Mouse (Mus musculus) urinary bladder, postnatal 25 days (tissue): Measurements from ENCODE around the gene Camk1d.
"Not testable (repeated sequence)": the region's sequence is repeated elsewhere in the genome, so short reads cannot be mapped to it uniquely, and the experiment has no call there.

Experiments used
- DNase-seq: peaks from one replicate; pipeline ENCODE4 v3.0.0; 2022; ENCODE audit warnings: low spot score

Gene Camk1d

GRCm38 (mm10) chr2:5563685-5564084 lies 150.6 kb downstream of the Camk1d start:
- DNase-seq: no peak

GRCm38 (mm10) chr2:5561446-5561845 lies 152.9 kb downstream of the Camk1d start:
- DNase-seq: no peak

DNA sequence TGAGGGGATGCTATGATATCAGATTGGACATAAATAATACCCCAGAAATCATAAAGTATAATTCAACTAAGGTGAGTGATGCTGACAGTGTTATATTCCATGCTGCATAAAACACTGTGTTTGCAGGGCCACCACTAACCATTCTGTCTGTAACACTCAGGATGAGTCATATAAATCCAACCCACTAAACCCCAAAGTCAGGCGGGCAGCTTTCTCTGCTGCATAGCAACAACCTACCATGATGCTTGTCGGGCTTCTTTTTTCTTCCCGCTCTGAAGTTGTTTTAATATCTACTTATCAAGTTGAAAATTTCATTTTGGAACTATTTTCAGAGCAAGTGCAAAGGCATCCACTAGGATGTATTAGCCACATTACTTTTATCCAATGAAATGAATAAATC lies 161.1 kb downstream of the Camk1d start:
- DNase-seq: no peak

GRCm38 (mm10) chr2:5551758-5552255 lies 162.5 kb downstream of the Camk1d start:
- DNase-seq: no peak

GRCm38 (mm10) chr2:5549334-5549733 lies 165.0 kb downstream of the Camk1d start:
- DNase-seq: no peak

DNA sequence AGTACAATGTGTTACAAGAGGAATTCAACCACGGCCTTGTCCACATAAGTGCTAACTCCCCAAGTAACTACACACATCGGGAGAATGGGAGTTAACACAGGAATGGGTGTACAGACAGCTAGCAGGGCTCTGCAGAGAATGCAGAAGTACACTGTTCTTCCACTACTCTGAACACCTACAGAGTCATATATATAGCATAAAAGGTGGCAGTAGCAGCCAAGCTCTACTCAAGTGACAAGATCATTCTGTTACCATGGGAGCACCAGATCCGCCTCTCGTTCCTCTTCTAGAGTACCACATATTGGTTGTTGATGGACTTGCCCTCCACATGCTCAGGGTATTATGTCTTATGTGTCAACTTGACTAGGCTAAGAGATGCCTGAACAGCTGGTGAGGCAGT lies 165.4 kb downstream of the Camk1d start:
- DNase-seq: no peak

- DNase-seq: no peak
Measured at GRCm38 (mm10) chr2:5540870-5541269, 173.4 kb downstream of the Camk1d start.

- not testable (repeated sequence) for DNase-seq
Measured at GRCm38 (mm10) chr2:5539894-5540293, 174.4 kb downstream of the Camk1d start.

- no peak for DNase-seq
Measured at GRCm38 (mm10) chr2:5533868-5534267, 180.4 kb downstream of the Camk1d start.

GRCm38 (mm10) chr2:5529992-5530391 lies 184.3 kb downstream of the Camk1d start:
- DNase-seq: no peak

DNA sequence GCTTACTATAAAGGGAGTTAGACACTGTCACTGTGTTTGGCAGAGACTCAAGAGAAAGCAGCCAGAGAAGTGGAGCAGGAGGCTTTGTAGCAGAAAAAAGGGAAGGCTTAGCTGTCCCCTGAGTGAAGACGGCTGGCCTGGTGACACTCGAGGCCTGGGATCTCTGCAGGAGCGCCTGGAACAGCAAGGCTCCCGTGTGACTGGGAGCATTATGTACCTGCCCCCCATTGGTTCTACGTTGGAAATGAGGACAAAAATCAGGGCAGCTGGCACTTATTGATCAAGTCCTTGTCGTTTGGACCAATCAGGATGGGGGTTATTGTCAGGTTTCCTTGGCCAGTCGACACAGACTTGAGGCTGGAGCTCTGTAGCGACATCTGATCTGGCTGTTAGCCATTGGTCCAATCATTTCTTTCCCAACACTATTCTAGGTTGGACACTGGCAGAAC lies 195.1 kb downstream of the Camk1d start:
- DNase-seq: no peak

- DNase-seq: no peak
Measured at GRCm38 (mm10) chr2:5515106-5515505, 199.2 kb downstream of the Camk1d start.

DNA sequence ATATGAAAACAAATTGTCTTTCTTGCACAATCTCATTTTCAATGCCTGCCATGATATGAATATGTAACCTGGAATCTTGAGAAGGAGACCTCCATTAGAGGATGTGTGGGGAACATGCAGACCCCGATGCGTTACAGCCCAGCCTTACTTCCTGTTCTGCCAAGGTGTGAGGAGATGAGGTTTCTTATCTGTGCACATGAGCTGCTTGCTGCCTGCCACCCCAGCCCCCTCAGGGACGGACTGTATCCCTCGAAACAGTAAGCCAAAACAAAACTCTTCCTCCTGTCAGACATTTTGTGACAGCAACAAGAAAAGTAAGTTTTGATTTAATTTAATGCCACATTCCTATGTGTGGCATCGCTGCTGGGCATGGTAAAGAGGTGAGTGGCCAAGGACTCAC lies 200.2 kb downstream of the Camk1d start:
- no peak for DNase-seq

GRCm38 (mm10) chr2:5513621-5514020 lies 200.7 kb downstream of the Camk1d start:
- DNase-seq: no peak

- DNase-seq: no peak
Measured at GRCm38 (mm10) chr2:5510042-5510441, 204.3 kb downstream of the Camk1d start.

DNA sequence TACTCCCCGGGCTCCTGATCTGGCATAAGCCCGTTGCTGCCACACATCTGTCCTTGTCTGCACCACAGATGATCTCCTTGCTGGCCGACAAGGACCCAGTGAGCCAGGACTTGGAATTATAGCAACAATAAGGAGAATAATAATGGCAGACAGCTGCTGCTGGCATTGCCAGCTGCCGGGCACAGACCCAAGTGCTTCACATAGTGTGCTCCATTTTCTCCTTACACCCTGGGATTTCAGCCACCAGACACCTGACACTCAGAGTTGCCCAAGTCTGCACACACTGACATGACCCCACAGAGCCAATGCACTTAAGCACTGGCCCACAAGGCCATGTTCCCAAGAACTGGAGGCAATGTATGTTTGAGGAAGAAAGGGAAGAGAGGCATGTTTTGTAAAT lies 214.7 kb downstream of the Camk1d start:
- DNase-seq: no peak

- DNase-seq: no peak
Measured at GRCm38 (mm10) chr2:5489916-5490315, 224.4 kb downstream of the Camk1d start.

- DNase-seq: no peak
Measured at GRCm38 (mm10) chr2:5487344-5487743, 227.0 kb downstream of the Camk1d start.

DNA sequence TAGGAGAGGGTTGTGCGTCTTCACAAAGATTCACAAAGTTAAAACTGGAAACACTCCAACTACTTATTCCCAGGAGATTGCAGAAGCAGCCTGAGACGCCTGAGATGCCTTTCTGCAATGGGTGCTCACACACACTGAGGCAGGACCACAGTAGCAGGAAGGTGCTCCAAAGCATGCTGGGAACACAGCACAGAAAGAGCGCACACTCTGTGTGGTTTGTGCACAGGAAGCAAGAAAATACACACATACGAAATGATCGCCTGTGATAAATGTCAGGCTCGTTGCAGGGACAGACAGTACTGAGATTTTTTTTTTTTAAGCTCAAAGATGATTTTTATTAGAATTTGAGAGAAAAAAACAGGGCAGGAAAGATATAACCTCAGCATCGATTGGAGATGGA lies 227.7 kb downstream of the Camk1d start:
- no peak for DNase-seq

- no peak for DNase-seq
Measured at GRCm38 (mm10) chr2:5485786-5486185, 228.5 kb downstream of the Camk1d start.

GRCm38 (mm10) chr2:5479886-5480285 lies 234.4 kb downstream of the Camk1d start:
- no peak for DNase-seq

- DNase-seq: no peak
Measured at GRCm38 (mm10) chr2:5478709-5479108, 235.6 kb downstream of the Camk1d start.

GRCm38 (mm10) chr2:5478256-5478655 lies 236.1 kb downstream of the Camk1d start:
- no peak for DNase-seq

- DNase-seq: no peak
Measured at GRCm38 (mm10) chr2:5477525-5477924, 236.8 kb downstream of the Camk1d start.
